Mouse (Mus musculus): ENCODE measurements around the gene Prkag2.
"Not testable (repeated sequence)": the region's sequence is repeated elsewhere in the genome, so short reads cannot be mapped to it uniquely, and the experiment has no call there.

The Prkag2 gene

DNA sequence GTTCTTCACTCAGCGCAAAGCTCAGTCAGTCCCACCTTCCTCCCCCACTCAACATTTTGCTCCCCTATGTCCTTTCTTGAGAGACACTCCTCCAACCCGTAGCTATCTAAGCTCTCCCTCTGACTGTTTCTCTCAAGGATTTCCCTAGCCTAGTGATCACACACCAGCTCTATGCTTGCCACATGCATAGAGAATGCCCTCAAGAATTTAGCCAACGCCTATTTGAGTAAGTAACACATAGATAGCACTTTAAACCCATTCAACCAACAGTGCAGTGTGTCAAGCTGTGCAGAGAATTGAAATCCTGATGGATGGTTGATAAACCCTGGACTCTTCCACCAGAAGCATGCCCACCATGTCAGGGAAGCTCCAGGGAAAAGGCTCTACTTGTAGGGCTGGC lies 268.5 kb downstream of the Prkag2 start:
- DNase-seq (ENCODE audit: low read depth, low spot score), result no peak

DNA sequence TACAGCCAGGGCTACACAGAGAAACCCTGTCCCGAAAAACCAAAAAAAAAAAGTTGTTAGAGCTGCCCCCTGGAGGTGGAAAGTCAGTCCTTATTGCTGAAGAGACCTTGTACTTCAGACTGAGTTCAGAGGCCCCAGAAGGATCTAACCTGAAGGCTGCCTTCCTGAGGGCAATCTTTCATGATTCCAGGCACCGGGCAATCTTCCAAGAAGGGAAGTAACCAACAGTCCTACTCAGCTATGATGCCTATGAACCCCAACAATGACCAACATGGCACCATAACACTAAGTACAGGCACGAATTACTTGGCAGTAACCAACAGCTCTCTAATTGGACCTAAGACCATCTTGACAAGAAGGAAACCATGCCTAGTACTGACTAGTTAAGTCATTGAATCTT lies 272.0 kb downstream of the Prkag2 start:
- no peak for DNase-seq (ENCODE audit: low read depth, low spot score)

- no peak for DNase-seq (ENCODE audit: low read depth, low spot score)
Observed at GRCm38 (mm10) chr5:24827173-24827572, 273.3 kb downstream of the Prkag2 start.

DNA sequence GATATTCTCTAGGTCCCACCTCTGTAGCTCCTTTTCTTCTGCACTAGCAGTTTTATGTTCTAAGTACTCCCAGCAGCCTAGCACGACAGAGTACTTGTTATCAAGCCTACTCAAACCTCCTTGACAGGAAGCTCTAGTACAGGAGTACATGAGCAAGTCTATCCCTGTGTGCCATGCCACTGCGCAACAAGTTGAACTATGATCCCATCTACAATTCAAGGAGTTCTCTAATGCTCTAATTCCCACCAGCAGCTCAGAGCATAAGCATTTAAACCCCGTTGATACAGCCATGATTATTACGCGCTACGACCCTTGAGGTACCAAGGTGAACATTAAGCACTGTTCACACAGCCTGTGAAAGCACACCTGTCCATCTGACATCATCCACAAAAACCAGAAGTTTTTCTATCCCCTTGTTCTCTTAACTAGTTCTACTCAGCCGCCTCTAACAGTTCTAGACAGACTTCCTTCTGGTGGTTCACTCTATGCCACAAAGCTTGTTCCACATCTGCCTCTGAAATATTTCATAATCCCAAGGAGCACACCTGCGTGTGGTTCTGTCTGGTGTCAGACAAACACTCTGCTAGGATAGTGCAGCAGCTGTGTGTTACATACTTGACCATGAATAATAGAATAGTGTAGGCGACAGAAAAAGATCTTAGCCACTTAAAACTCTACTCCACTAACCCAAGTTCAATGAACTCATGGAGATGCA lies 274.2 kb downstream of the Prkag2 start:
- no peak for DNase-seq (ENCODE audit: low read depth, low spot score)

GRCm38 (mm10) chr5:24825365-24826055 lies 274.9 kb downstream of the Prkag2 start:
- DNase-seq (ENCODE audit: low read depth, low spot score), result no peak

- DNase-seq (ENCODE audit: low read depth, low spot score), result no peak
Observed at GRCm38 (mm10) chr5:24823864-24824405, 276.5 kb downstream of the Prkag2 start.

- no peak for DNase-seq (ENCODE audit: low read depth, low spot score)
Observed at GRCm38 (mm10) chr5:24822781-24823180, 277.7 kb downstream of the Prkag2 start.

- DNase-seq (ENCODE audit: low read depth, low spot score), result not testable (repeated sequence)
Observed at GRCm38 (mm10) chr5:24822231-24822630, 278.2 kb downstream of the Prkag2 start.

- no peak for DNase-seq (ENCODE audit: low read depth, low spot score)
Observed at GRCm38 (mm10) chr5:24821403-24821841, 279.0 kb downstream of the Prkag2 start.

- no peak for DNase-seq (ENCODE audit: low read depth, low spot score)
Observed at GRCm38 (mm10) chr5:24820627-24821026, 279.8 kb downstream of the Prkag2 start.

- DNase-seq (ENCODE audit: low read depth, low spot score), result no peak
Observed at GRCm38 (mm10) chr5:24817191-24817590, 283.3 kb downstream of the Prkag2 start.

DNA sequence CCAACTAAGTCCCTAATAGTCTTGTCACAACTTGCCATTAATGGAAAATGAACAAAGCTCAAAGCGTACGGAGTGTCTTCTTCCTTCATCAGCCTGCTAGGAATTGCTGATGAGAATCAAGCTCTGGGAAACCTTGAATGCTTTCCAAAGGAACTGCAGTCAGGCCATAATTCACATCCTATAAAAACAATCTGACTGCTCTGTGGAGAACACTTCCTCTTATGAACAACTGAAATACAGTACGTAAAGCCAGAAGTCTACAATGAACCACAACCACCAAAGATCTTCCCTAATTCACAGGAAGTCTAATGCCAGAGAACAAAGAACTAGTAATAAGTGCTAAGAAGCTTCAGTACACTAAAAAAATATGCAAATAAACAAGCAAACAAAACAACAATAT lies 286.5 kb downstream of the Prkag2 start:
- DNase-seq (ENCODE audit: low read depth, low spot score), result no peak

DNA sequence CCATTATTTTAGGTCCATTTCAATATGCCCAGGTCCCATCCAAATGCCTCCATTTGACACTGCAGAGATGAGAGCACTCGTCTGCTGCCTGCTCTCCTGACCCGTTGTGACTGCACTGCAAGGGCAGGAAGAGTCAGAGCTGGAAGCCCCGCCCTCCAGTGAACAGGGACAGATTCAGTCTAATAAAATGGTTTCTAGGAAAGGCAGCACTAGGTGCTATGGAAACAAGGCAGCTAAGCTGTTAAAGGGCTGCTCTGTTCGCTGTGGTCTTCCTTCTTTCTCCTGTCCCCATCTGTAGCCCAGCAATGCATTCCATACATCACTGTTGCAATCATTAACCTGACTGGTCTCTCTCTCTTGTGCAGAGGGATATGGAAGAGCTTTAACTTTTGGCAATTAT lies 287.4 kb downstream of the Prkag2 start:
- DNase-seq (ENCODE audit: low read depth, low spot score), result no peak

Measured in forelimb bud, embryonic 11.5 days (tissue).